Mouse (Mus musculus) B cell, adult 2 months (primary cell): ENCODE data around the gene Ccser1.
"Not testable (repeated sequence)": the region's sequence is repeated elsewhere in the genome, so short reads cannot be mapped to it uniquely, and the experiment has no call there.

Source experiments
- DNase-seq, 2 experiments: peaks; one replicate each; pipeline ENCODE4 v3.0.0; 2022

Ccser1 gene

DNA sequence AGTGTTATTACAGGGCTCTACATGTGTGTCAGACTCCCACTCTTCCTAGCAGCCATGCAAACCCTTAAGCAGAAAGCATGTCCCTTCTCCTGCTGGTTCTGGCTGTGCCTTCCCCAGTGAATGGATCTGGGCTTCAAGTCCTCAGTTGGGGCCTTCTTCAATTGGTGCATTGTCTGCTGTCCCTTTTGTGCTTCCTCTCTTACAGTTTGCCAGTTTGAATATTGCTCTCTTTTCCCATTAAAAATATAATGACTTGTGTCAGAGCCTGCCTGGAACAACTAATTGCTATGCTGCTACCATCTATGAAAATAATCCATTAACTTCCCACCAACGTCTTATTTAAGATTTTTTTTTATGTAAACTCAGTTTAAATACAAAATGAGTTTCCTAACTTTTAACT lies 566.2 kb downstream of the Ccser1 start:
- DNase-seq: no peak

GRCm38 (mm10) chr6:61762135-61762534 lies 582.0 kb downstream of the Ccser1 start:
- no peak for DNase-seq

- no peak for DNase-seq
These were observed 583.3 kb downstream of the Ccser1 start for GRCm38 (mm10) chr6:61763379-61763778.

- DNase-seq: no peak
These were observed 585.7 kb downstream of the Ccser1 start for GRCm38 (mm10) chr6:61765801-61766200.

GRCm38 (mm10) chr6:61767151-61767550 lies 587.0 kb downstream of the Ccser1 start:
- no peak for DNase-seq

DNA sequence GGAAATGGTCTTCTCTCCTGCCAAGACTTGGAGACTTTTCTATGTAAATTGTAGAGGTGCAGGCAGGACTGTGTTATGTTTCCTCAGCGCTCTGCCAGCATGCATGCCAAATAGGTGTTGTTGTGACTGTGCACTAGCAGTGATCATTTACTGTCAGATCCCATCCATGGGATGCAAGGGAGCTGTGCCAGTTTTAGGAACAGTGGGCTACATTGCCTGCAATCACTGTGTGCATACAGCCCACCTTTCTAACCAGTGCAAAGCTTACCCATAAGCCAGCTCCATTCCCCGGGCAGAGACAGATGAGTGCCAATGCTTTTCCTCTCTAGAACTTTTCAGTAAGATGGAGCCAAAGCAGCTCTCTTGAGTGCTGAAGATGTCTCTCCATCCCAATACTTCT lies 606.6 kb downstream of the Ccser1 start:
- no peak for DNase-seq

DNA sequence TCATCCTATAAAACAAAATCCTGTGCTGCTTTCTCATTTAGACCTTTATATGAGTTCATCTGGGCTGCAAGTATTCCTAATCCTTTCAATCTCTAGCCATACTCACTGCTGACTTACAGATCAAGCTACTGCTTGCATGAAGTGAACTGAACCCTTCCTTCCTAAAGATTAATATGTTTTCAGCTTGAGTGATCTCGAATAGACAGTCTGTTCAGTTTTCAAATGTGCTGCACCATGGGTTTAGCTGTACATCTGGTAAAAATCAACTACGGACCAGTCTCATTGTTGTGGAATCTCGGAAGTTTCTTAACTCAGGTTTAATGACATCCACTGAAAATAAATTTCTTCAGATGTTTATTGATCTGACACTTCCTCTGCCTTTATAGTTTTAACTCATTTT lies 620.8 kb downstream of the Ccser1 start:
- DNase-seq: no peak

- DNase-seq: no peak
These were observed 625.4 kb downstream of the Ccser1 start for GRCm38 (mm10) chr6:61805481-61805880.

- no peak for DNase-seq
These were observed 637.6 kb downstream of the Ccser1 start for GRCm38 (mm10) chr6:61817716-61818115.

DNA sequence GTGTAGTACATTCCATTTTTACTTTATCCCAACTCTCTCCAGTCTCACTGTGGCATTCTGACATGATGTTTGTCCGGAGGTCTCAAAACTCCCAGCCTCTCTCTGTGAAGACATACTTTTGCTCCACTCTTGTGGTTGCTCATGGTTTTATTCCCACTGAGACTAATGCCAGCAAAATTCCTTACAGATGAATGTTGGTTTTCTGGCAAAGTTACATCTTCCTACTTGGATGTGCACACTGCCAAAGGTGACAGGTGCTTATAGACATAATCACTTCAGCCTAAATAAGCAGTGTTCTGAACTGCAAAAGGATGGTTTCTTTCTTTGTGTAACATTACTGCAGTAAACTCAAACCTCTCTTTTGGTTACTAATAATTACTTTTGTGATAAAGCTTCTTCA lies 696.2 kb downstream of the Ccser1 start:
- DNase-seq: no peak

- DNase-seq: no peak
These were observed 718.1 kb downstream of the Ccser1 start for GRCm38 (mm10) chr6:61898238-61898637.

- no peak for DNase-seq
These were observed 722.6 kb downstream of the Ccser1 start for GRCm38 (mm10) chr6:61902715-61903114.

- no peak for DNase-seq
These were observed 732.8 kb downstream of the Ccser1 start for GRCm38 (mm10) chr6:61912896-61913295.

GRCm38 (mm10) chr6:61931622-61932021 lies 751.5 kb downstream of the Ccser1 start:
- DNase-seq: no peak

DNA sequence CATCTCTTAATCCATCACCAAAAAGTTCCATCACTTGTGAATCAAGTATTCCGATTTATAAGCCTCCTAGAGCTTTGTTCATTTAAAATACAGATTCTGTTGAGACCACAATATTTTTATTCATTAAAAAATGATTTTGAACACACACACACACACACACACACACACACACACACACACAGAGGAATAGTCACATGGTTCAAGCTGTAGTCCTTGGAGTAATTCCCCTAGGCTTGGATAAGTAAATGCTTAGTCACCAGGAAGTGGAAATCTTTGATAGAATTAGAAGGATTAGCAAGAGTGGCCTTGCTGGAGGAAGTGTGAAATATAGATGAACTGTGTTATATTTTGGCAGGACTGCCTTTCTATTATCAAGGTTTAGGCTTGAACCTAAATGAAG lies 756.5 kb downstream of the Ccser1 start:
- DNase-seq: no peak

GRCm38 (mm10) chr6:61939236-61939635 lies 759.1 kb downstream of the Ccser1 start:
- no peak for DNase-seq

GRCm38 (mm10) chr6:61953703-61954102 lies 773.6 kb downstream of the Ccser1 start:
- no peak for DNase-seq

DNA sequence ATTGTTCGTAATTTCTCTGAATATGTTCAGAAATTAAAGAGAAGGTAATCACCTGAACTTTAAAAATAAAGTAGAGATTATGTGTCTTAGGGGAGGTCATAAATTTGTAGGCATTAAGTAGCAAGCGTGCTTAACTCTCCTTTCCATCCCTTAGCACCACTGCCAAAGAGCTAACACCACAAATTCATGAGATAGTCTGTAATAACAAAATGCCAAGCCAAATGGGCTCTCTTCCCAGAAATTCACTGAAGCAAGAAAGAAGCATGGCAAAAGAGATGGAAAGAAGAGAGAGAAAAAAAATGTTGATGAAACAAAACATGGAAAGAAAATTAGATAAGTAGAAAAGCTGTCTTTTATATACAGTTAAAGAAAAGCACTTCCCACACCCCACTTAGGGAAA lies 796.8 kb downstream of the Ccser1 start:
- no peak for DNase-seq

- no peak for DNase-seq
These were observed 798.3 kb downstream of the Ccser1 start for GRCm38 (mm10) chr6:61978379-61978778.

- DNase-seq: no peak
These were observed 834.2 kb downstream of the Ccser1 start for GRCm38 (mm10) chr6:62014374-62014773.

DNA sequence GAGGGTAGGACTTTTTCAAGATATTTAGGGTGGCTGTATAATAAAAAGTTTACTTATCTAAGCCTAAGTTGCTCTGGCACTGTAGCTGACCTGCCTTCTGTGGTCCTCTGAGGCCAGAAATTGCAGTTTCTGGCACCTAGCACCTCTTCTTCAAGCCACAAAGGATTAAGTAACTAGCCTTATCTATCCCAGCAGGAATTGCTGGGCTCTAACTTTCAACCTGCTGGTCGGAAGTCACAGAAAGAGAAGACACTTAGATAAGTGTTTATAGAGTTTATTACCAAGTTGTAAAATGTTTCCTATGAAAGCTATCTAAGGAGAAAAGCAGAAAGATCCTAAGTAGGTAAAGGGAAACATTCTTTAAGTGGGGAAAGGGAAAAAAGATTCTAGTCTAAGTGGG lies 864.3 kb downstream of the Ccser1 start:
- DNase-seq: no peak

DNA sequence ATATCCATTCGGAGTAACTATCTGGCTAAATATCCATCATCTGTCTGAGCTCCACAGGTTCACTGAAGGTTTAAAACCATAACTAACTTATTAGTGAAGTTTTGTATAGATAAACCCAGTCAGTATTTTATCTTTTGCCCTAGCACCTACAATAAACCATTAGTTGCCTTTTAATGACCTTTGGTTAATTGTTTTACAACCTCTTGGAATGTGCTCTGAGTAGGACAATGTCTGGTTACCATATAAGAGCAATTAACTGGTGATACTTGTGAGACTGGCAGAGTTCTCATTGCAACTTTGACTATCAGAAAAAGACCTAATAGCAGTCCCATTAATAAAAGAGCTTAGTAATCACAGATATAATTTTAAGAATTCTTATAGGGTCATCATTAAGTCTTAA lies 864.9 kb downstream of the Ccser1 start:
- DNase-seq: not testable (repeated sequence)

GRCm38 (mm10) chr6:62055276-62055675 lies 875.2 kb downstream of the Ccser1 start:
- no peak for DNase-seq

GRCm38 (mm10) chr6:62066363-62067023 lies 886.4 kb downstream of the Ccser1 start:
- no peak for DNase-seq

- DNase-seq: no peak
These were observed 886.9 kb downstream of the Ccser1 start for GRCm38 (mm10) chr6:62067024-62067380.

GRCm38 (mm10) chr6:62105464-62105863 lies 925.3 kb downstream of the Ccser1 start:
- DNase-seq: no peak
